Mouse (Mus musculus): ENCODE data around the gene Ogfod2. TPM values are rescaled to one million over a fixed set of nuclear protein-coding genes. Genes with fewer than 3 reads are reported as not detected.

The Ogfod2 gene
- total RNA-seq, 2 experiments from 2014 or later = 35.4 to 39.1 TPM

DNA sequence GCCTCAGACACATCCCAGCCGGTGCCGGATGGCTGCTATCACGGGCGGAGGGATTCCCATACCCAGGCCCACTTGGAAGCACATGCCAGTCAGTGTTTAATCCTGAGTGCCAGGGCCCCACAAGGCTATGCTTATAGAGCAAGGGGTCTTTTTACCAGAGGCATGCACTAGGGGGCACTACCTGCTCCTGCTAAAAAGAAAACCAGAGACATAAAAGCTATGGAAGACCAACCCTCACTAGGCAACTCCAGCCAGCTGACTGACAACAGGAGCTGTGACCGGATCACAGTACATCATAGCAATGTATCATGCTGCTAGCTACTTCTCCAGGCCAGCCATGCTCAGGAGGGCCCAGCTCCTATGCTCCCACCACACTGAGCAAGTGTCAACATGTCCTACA is 50.5 kb downstream of the Ogfod2 start:
- peak overlapping the region; percentile 53; the same call in 1 of the 2 replicates for H3K27ac ChIP-seq
- no peak overlapping the region for H3K4me3 ChIP-seq
- TF ChIP-seq CTCF (IDR thresholded peaks at IDR 0.05) = peak; percentile 69
- peak in 1 of 2 experiments; percentile 59 for DNase-seq (ENCODE audit: extremely low spot score in 1 of 2, low spot score in 2 of 2)
- intact Hi-C loops (cut with DNase I) = loop anchor here (5.0 kb wide), 1 partner anchor 135 kb away; no protein-coding TSS in a partner anchor

DNA sequence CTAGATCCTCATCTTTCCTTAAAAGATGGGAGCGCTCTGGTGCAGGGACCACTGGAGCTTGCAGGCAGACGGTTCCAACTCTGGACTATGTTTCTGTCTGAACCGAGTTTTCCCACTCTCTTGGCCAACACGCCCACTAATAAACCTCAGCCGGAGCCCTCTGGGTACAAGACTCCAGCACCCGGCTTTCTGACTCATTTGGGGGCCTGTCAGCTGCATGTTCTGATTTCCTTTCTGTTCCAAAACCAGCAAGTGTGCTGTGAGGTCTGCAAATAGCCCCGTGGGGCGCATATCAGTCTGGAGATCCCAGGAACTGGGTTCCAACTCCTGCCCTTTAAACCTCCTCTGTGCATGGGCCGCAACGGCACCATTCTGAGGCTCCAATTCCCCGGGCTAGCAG is 51.3 kb downstream of the Ogfod2 start:
- TF ChIP-seq CTCF (IDR thresholded peaks at IDR 0.05) = no peak
- Histone ChIP-seq H3K4me3 (no peak overlapping the region), H3K27ac (peak overlapping the region; percentile 63; the same call in 1 of the 2 replicates)
- DNase-seq (ENCODE audit: extremely low spot score in 1 of 2, low spot score in 2 of 2) = no peak
- intact Hi-C loops (cut with DNase I) = loop anchor here (5.0 kb wide), 1 partner anchor 134 kb away; no protein-coding TSS in a partner anchor

Other genes with a start within 250 kb of the Ogfod2 start
- not detected for gene Hcar2, start 246.8 kb upstream of the Ogfod2 start, total RNA-seq (2021)
- gene Hcar1, start 232.3 kb upstream of the Ogfod2 start, total RNA-seq (2021) = 1 to 10 TPM; 1.5 TPM
- gene Denr, start 205.1 kb upstream of the Ogfod2 start, total RNA-seq (2021) = 10 to 100 TPM; 66.0 to 68.7 TPM
- 1 to 10 TPM in 1 of 2 experiments, under 1 TPM in 1; 0.63 to 1.1 TPM for gene Gm43518, start 184.9 kb upstream of the Ogfod2 start, total RNA-seq (2021)
- 1 to 10 TPM; 2.9 to 4.1 TPM for gene Ccdc62, start 181.6 kb upstream of the Ogfod2 start, total RNA-seq (2021)
- 10 to 100 TPM; 68.3 to 74.2 TPM for gene Hip1r, start 138.7 kb upstream of the Ogfod2 start, total RNA-seq (2021)
- 10 to 100 TPM; 46.1 to 47.3 TPM for gene Vps37b, start 80.0 kb upstream of the Ogfod2 start, total RNA-seq (2021)
- gene Abcb9, start 16.5 kb upstream of the Ogfod2 start, total RNA-seq (2021) = 10 to 100 TPM; 55.0 to 57.3 TPM
- 10 to 100 TPM; 46.7 to 52.1 TPM for gene Arl6ip4, start 3.8 kb downstream of the Ogfod2 start, total RNA-seq (2021)
- 100 to 1,000 TPM; 317 to 336 TPM for gene Pitpnm2, start 137.5 kb downstream of the Ogfod2 start, total RNA-seq (2021)
- 10 to 100 TPM; 20.9 to 23.1 TPM for gene Mphosph9, start 215.7 kb downstream of the Ogfod2 start, total RNA-seq (2021)
- 10 to 100 TPM; 13.2 to 13.6 TPM for gene 2810006K23Rik, start 215.8 kb downstream of the Ogfod2 start, total RNA-seq (2021)

Measured in left cerebral cortex, adult 2 months (tissue).